Mouse (Mus musculus) CH12.LX (cell line): ENCODE results near the gene Hlx. TPM values are rescaled to one million over a fixed set of nuclear protein-coding genes. Genes with fewer than 3 reads are reported as not detected.

ENCODE experiments used
- DNase-seq: peaks from one replicate; pipeline ENCODE4 v3.0.0-alpha.2; 2013; ENCODE audit errors: extremely low read depth
- H3K27ac ChIP-seq: 2 replicates; pipeline ENCODE4 v1.5.1; 2012; ENCODE audit warnings: low read depth, mild to moderate bottlenecking, control low read depth, moderate library complexity; ENCODE audit not compliant: insufficient read depth
- H3K27me3 ChIP-seq: replicated peaks from 2 replicates; pipeline ENCODE3; 2012; ENCODE audit warnings: inconsistent platforms
- H3K36me3 ChIP-seq, 2 experiments: replicated peaks in 1 of 2; 2 replicates each; pipeline versions ENCODE3 to v1.6.1; 2012; ENCODE audit warnings: inconsistent platforms in 1 of 2, low read length in 1 of 2, mild to moderate bottlenecking in 1 of 2, mixed read lengths in 1 of 2, moderate library complexity in 1 of 2; ENCODE audit not compliant: control insufficient read depth in 1 of 2, insufficient read depth in 1 of 2
- H3K4me1 ChIP-seq, 2 experiments: 2 replicates each; pipeline ENCODE4 v1.6.1; 2012; ENCODE audit warnings: inconsistent platforms in 1 of 2, moderate library complexity in 1 of 2; ENCODE audit not compliant: insufficient read depth in 2 of 2, control insufficient read depth in 1 of 2
- H3K4me2 ChIP-seq: 2 replicates; pipeline ENCODE4 v1.6.1; 2012; ENCODE audit warnings: low read depth, mild to moderate bottlenecking, control low read depth; ENCODE audit not compliant: poor library complexity, insufficient read depth, severe bottlenecking
- H3K4me3 ChIP-seq, 3 experiments: fragments of 150-350 bp in 1 of 3; sonication (generic) in 1 of 3; replicated peaks in 1 of 3; 2 replicates each; pipeline versions ENCODE3 to v1.5.1; 2011 to 2012; ENCODE audit warnings: low read depth in 2 of 3, low read length in 2 of 3, mild to moderate bottlenecking in 2 of 3, moderate library complexity in 2 of 3, control low read depth in 1 of 3, improper control_type of control experiment in 1 of 3, inconsistent platforms in 1 of 3, mixed read lengths in 1 of 3; ENCODE audit not compliant: poor library complexity in 1 of 3
- H3K79me2 ChIP-seq: replicated peaks from 2 replicates; pipeline ENCODE4 v1.6.1; 2012; ENCODE audit warnings: mild to moderate bottlenecking, moderate library complexity; ENCODE audit not compliant: control insufficient read depth, poor library complexity, insufficient read depth, severe bottlenecking; ENCODE audit errors: extremely low read depth
- H3K9ac ChIP-seq: 2 replicates; pipeline ENCODE4 v1.6.1; 2012; ENCODE audit warnings: low read depth, mild to moderate bottlenecking, control low read depth, moderate library complexity; ENCODE audit not compliant: insufficient read depth
- H3K9me3 ChIP-seq: replicated peaks from 2 replicates; pipeline ENCODE3; 2012; ENCODE audit warnings: low read length, inconsistent platforms, mixed read lengths
- BHLHE40 ChIP-seq: IDR thresholded peaks from 2 replicates; pipeline ENCODE4 v1.6.1; 2011; ENCODE audit warnings: mild to moderate bottlenecking, low read depth, low read length, improper control_type of control experiment
- CHD1 ChIP-seq: IDR thresholded peaks from 2 replicates; pipeline ENCODE4 v1.6.1; 2012; ENCODE audit warnings: low read depth, low read length, improper control_type of control experiment, inconsistent platforms
- CHD2 ChIP-seq: IDR thresholded peaks from 2 replicates; pipeline ENCODE4 v1.6.1; 2011; ENCODE audit warnings: low read length, improper control_type of control experiment
- EP300 ChIP-seq: IDR thresholded peaks from 2 replicates; pipeline ENCODE4 v1.6.1; 2011; ENCODE audit warnings: low read length, improper control_type of control experiment
- IRF4 ChIP-seq: IDR thresholded peaks from 2 replicates; pipeline ENCODE4 v1.6.1; 2014; ENCODE audit warnings: low read depth, mild to moderate bottlenecking, inconsistent platforms, low read length, improper control_type of control experiment
- JUN ChIP-seq: IDR thresholded peaks from 2 replicates; pipeline ENCODE4 v1.6.1; 2011; ENCODE audit warnings: low read depth, mild to moderate bottlenecking, low read length, improper control_type of control experiment, moderate library complexity; ENCODE audit not compliant: insufficient read depth
- KAT2A ChIP-seq: IDR thresholded peaks from 2 replicates; pipeline ENCODE4 v1.6.1; 2012; ENCODE audit warnings: low read length, improper control_type of control experiment, inconsistent platforms; ENCODE audit not compliant: insufficient replicate concordance
- MAFK ChIP-seq: IDR thresholded peaks from 2 replicates; pipeline ENCODE4 v1.6.1; 2011; ENCODE audit warnings: low read length, improper control_type of control experiment; ENCODE audit not compliant: insufficient replicate concordance
- MXI1 ChIP-seq: IDR thresholded peaks from 2 replicates; pipeline ENCODE4 v1.6.1; 2011; ENCODE audit warnings: mild to moderate bottlenecking, low read depth, low read length, improper control_type of control experiment
- MYC ChIP-seq: IDR thresholded peaks from 2 replicates; pipeline ENCODE4 v1.6.1; 2011; ENCODE audit warnings: low read depth, mild to moderate bottlenecking, improper control_type of control experiment, low read length
- NRF1 ChIP-seq: IDR thresholded peaks from 2 replicates; pipeline ENCODE4 v1.6.1; 2014; ENCODE audit warnings: low read depth, mild to moderate bottlenecking, inconsistent platforms, low read length, improper control_type of control experiment, moderate library complexity
- POLR2A ChIP-seq: IDR thresholded peaks from 2 replicates; pipeline ENCODE4 v1.6.1; 2011; ENCODE audit warnings: low read depth, mild to moderate bottlenecking, improper control_type of control experiment, low read length
- POLR2AphosphoS2 ChIP-seq: IDR thresholded peaks from 2 replicates; pipeline ENCODE4 v1.6.1; 2011; ENCODE audit warnings: low read depth, low read length, improper control_type of control experiment
- RAD21 ChIP-seq: IDR thresholded peaks from 2 replicates; pipeline ENCODE4 v1.6.1; 2011; ENCODE audit warnings: low read depth, mild to moderate bottlenecking, low read length, improper control_type of control experiment, moderate library complexity
- RCOR1 ChIP-seq: conservative IDR thresholded peaks from 2 replicates; pipeline ENCODE4 v1.6.1; 2012; ENCODE audit warnings: low read depth, mild to moderate bottlenecking, inconsistent platforms, low read length, improper control_type of control experiment
- SIN3A ChIP-seq: IDR thresholded peaks from 2 replicates; pipeline ENCODE4 v1.6.1; 2012; ENCODE audit warnings: low read length, improper control_type of control experiment, inconsistent platforms
- SMC3 ChIP-seq: IDR thresholded peaks from 2 replicates; pipeline ENCODE4 v1.6.1; 2011; ENCODE audit warnings: low read depth, low read length, improper control_type of control experiment
- TBP ChIP-seq: conservative IDR thresholded peaks from 2 replicates; pipeline ENCODE4 v1.6.1; 2011; ENCODE audit warnings: low read depth, low read length, improper control_type of control experiment
- TCF12 ChIP-seq: IDR thresholded peaks from 2 replicates; pipeline ENCODE4 v1.6.1; 2014; ENCODE audit warnings: low read depth, mild to moderate bottlenecking, inconsistent platforms, low read length, improper control_type of control experiment
- USF2 ChIP-seq: conservative IDR thresholded peaks from 2 replicates; pipeline ENCODE4 v1.6.1; 2011; ENCODE audit warnings: low read depth, low read length, improper control_type of control experiment
- ZMIZ1 ChIP-seq: IDR thresholded peaks from 2 replicates; pipeline ENCODE4 v1.6.1; 2012; ENCODE audit warnings: low read depth, mild to moderate bottlenecking, inconsistent platforms, low read length, improper control_type of control experiment
- ZNF384 ChIP-seq: IDR thresholded peaks from 2 replicates; pipeline ENCODE4 v1.6.1; 2012; ENCODE audit warnings: low read depth, low read length, improper control_type of control experiment, inconsistent platforms
- dilution Hi-C: fragments of 300-500 bp; cut with MboI; formaldehyde crosslinking; loops from 2 replicates; pipeline ENCODE4 v1.14.3; 2020; ENCODE audit warnings: low sequenced_read_pairs; ENCODE audit not compliant: extremely low pct_unique_long_range_greater_than_20kb, extremely low pct_ligation_motif_present
- in situ Hi-C: fragments of 300-500 bp; cut with MboI; formaldehyde crosslinking; loops from 3 replicates; pipeline ENCODE4 v1.14.3; 2019; ENCODE audit warnings: low sequenced_read_pairs, low pct_ligation_motif_present, low pct_unique_long_range_greater_than_20kb, mixed read lengths
- polyA plus RNA-seq: library from polyadenylated mRNA; unstranded; fragments of >175 nt; gene quantifications from 2 replicates; pipeline ENCODE4 v1.2.1, GENCODE M21; 2012; ENCODE audit warnings: low read depth; ENCODE audit not compliant: insufficient read length
- total RNA-seq, 2 experiments: library from RNA; depleted of rRNA; stranded (reverse); fragments of 300-350 nt in 1 of 2; fragments of >200 nt in 1 of 2; gene quantifications; 2 replicates each; pipeline ENCODE4 v1.2.3; 2012 to 2014

The Hlx gene
- total and polyA plus RNA-seq, 3 experiments = 0.34 to 1.1 (median 0.64) TPM

- Histone ChIP-seq H3K4me1 (peaks cover 0 to 13% of the 10 kb centered on the region in 2 experiments; a peak in 2 of 4 replicates), H3K36me3 (no peaks in the 10 kb centered on the region), H3K79me2 (no peaks in the 10 kb centered on the region), H3K4me2 (no peak overlapping the region), H3K27ac (no peak overlapping the region), H3K4me3 (no peak overlapping the region), H3K9ac (no peak overlapping the region), H3K9me3 (no peaks in the 10 kb centered on the region), H3K27me3 (no peaks in the 10 kb centered on the region)
- no peak for DNase-seq
- in situ Hi-C loops = no loop called here
- TF ChIP-seq MYC (no peak), RCOR1 (no peak), IRF4 (no peak), KAT2A (no peak), MAFK (no peak), RAD21 (no peak)
- dilution Hi-C loops = no loop called here
Observed at GRCm38 (mm10) chr1:184688026-184688425, 44.4 kb downstream of the Hlx start.

- dilution Hi-C loops = no loop called here
- no peak overlapping the region for H3K4me2 ChIP-seq
- H3K4me3 ChIP-seq = no peak overlapping the region
- H3K27me3 ChIP-seq = no peaks in the 10 kb centered on the region
- TF ChIP-seq POLR2AphosphoS2 = no peak
- TF ChIP-seq MXI1 = no peak
- no peak for TF ChIP-seq TBP
- no peak for TF ChIP-seq KAT2A
- TF ChIP-seq RCOR1 = no peak
- TF ChIP-seq NRF1 = no peak
- TF ChIP-seq CHD2 = no peak
- no peak for TF ChIP-seq ZNF384
- no peak overlapping the region for H3K9ac ChIP-seq
- in situ Hi-C loops = no loop called here
- no peaks in the 10 kb centered on the region for H3K36me3 ChIP-seq
- no peak for DNase-seq
- no peak overlapping the region for H3K27ac ChIP-seq
- peaks cover 0 to 8% of the 10 kb centered on the region in 2 experiments; a peak in 2 of 4 replicates for H3K4me1 ChIP-seq
- H3K9me3 ChIP-seq = no peaks in the 10 kb centered on the region
- no peaks in the 10 kb centered on the region for H3K79me2 ChIP-seq
Observed at GRCm38 (mm10) chr1:184687512-184687911, 44.9 kb downstream of the Hlx start.

DNA sequence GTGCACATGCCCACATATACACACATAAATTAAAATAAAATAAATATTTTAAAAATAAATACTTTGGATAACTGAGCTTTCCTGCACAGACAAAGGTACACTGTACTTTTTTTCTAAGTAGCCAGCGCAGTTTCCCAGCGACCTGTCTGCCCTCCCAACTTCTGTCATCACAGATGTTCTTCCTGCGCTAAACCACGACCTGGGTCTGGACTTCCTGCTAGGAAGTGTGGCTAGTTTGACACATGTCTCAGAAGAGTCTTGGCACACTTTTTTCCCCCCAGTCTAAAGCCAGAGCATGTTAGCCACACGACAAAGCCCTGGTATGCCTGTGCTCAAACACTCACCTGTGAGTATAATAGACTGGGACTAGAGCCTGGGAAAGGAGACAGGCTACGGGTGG, 48.9 kb downstream of the Hlx start:
- dilution Hi-C loops = no loop called here
- H3K9me3 ChIP-seq = no peaks in the 10 kb centered on the region
- no peak overlapping the region for H3K4me3 ChIP-seq
- H3K27ac ChIP-seq = no peak overlapping the region
- no peaks in the 10 kb centered on the region for H3K27me3 ChIP-seq
- no peak overlapping the region for H3K4me2 ChIP-seq
- no peaks in the 10 kb centered on the region for H3K36me3 ChIP-seq
- no peak for TF ChIP-seq USF2
- TF ChIP-seq IRF4 = no peak
- TF ChIP-seq EP300 = no peak
- no peak for TF ChIP-seq NRF1
- TF ChIP-seq SMC3 = no peak
- TF ChIP-seq TCF12 = no peak
- TF ChIP-seq ZNF384 = no peak
- no peak for TF ChIP-seq ZMIZ1
- TF ChIP-seq SIN3A = no peak
- TF ChIP-seq TBP = no peak
- TF ChIP-seq MXI1 = no peak
- no peak for TF ChIP-seq POLR2AphosphoS2
- no peak for TF ChIP-seq POLR2A
- TF ChIP-seq RCOR1 = no peak
- TF ChIP-seq CHD1 = no peak
- TF ChIP-seq BHLHE40 = no peak
- TF ChIP-seq JUN = no peak
- no peak overlapping the region for H3K9ac ChIP-seq
- no peaks in the 10 kb centered on the region for H3K4me1 ChIP-seq
- in situ Hi-C loops = no loop called here
- no peak for DNase-seq
- no peaks in the 10 kb centered on the region for H3K79me2 ChIP-seq
